Mouse (Mus musculus) spleen, embryonic (tissue): ENCODE results near the gene Figla.

Source experiments
- CTCF ChIA-PET: fragments of 350-600 bp; sonication (Branson Sonifier 250); formaldehyde crosslinking; loops from one replicate; lab custom pipeline; 2022; lab: Charles Lee

Gene Figla

GRCm38 (mm10) chr6:86028601-86029322, 12.8 kb downstream of the Figla start, which contains the start of gene Add2:
TSS of gene Add2 (plus strand) at chr6:86028681.
- CTCF ChIA-PET = no interaction called here

DNA sequence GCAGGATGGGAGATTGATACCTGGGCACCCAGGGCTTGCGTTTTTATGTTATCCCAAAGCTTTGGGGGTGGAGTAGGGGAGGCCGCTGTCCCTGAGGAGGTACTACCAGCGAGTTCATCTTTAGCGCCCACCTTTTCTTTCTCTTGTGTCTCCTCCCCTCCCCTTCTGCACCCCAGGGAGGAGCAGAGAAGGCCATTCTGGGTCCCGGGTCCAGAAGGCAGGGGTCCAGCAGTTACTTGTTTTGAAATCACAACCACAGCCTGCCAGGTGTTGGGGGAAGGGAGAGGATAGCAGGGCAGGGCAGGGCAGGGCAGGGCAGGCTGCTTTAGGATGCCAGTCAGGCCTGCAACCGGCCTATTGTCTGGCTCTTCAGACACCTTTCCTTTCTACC, 13.3 kb downstream of the Figla start:
- CTCF ChIA-PET = no interaction called here

DNA sequence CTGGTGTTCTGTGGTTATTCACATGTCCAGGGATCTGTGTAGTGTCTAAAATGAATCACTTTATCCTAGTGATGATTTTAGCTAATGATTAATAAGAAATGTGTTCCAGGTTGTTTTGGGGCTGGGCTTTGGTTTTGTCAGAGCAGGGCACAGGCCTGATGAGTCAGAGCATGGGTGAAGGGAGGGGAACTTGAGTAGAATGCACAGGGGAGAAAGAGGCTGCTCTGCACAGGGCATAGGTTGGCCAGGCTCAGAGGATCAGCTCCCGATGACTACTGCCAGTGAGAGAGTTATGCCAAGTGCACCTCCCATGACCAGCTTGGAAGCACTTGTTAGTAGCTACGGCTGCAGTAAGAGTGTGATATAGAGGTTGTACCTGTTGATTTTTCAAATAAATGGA, 15.6 kb downstream of the Figla start:
- CTCF ChIA-PET = no interaction called here

DNA sequence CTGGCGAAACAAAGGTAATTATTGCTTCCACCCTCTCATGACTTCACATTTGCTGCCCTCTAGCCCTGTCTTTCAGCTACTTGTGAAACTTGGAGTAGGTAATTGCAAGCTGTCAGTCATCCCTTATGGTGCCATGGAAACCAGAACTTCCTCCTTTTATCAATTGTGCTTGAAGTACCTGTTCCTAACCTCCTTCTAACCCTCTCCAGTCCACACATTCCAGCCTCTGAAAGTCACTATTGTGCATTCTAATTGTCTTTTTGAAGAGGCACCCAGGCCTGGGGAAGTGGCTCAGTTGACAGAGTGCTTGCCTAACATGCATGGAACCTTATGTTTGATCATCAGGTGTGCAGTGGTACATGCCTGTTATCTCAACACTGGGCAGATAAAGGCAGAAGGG, 17.7 kb downstream of the Figla start:
- CTCF ChIA-PET = no interaction called here

- CTCF ChIA-PET = no interaction called here
Measured at GRCm38 (mm10) chr6:86038901-86039300, 22.9 kb downstream of the Figla start.

DNA sequence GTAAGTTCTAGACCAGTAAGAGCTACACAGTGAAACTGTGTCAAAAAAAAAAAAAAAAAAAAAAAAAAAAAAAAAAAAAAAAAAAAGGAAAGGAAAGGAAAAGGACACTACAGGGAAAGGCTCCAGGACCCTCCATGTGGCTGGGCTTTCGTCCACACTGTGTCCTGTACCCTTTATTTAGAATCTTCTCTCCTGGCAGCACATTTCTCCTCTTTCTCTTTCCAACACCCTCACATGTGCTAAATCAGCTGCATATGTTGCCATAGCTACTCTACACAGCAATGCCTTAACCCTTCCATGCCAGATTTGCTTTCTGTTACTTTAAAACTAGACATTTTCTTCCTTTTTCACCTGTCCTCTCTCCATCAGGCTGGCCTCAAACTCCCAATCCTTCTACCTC, 24.2 kb downstream of the Figla start:
- CTCF ChIA-PET = no interaction called here

- CTCF ChIA-PET = no interaction called here
Measured at GRCm38 (mm10) chr6:86047510-86047909, 31.5 kb downstream of the Figla start.

GRCm38 (mm10) chr6:86048509-86048908, 32.5 kb downstream of the Figla start:
- CTCF ChIA-PET = no interaction called here

DNA sequence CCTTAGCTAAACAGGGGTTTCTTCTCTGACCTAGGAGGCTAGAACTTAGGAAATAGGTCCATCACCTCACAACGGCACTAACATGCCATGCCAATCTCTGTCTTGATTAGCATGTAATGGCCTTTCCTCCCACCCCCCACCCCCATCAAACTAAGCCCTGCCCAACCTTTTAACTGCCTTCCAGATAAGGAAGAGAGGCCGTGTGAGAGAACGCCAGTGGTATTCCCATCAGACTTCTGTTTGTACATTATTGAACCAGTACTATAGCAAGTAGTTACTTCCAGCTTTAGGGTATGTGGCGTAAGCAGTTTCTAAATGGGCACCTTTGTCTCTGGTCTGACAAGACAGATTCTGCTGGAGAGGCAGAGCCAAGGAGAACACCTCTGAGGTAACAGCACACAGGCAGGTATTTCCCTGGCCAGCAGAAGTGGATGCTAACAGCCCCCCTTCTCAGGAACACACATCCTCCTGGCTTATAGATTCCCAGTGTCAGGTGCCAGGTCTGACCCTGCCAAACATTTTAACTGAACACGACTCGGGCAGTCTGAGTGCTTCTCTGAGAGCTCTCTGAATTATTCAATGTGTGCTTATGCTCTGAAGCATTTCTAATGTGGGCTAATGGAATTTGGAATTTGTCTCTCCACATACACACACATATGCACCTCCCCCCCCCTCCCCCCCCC, 34.8 kb downstream of the Figla start:
- CTCF ChIA-PET = no interaction called here

DNA sequence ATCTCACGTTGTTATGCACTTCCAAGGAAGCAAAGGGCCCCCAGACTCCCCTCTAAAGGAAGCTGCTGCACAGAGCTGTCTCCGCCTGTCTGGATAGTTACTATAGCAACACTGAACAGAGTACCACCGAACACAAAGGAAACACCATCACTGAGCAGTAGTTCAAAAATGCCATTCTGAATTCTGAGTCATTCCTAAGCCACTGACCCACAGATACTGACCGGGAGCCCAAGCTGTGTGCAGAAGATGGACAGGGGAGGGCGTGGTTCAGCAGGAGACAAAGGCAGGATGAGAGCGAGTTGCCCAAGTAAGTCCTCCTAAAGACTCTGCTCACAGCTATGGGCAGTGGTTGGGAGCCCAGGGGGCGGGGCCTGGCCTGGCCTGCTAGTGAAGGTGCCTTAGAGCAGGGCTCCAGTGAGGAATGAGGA, 36.1 kb downstream of the Figla start:
- CTCF ChIA-PET = no interaction called here

DNA sequence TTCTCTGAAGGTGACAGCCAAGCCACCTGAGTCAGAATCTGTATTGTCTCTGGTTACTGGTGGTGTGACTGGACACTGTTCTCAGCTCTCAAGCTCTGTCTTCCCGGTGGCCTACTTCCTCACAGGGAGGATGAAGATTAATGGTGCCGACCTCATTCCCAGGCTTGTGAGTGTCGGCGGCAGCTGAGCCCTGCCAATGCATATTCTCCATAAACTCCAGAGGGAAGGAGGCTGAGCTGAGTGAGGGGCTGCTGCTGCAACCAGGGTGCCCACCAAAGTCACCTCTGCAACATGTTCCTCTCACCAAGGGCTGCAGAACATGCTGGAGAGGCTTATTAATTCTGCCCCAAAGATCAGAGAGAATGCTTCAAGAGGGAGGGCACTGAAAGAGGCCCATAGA, 36.6 kb downstream of the Figla start:
- CTCF ChIA-PET = no interaction called here

GRCm38 (mm10) chr6:86053099-86053498, 37.1 kb downstream of the Figla start:
- CTCF ChIA-PET = no interaction called here

- CTCF ChIA-PET = no interaction called here
Measured at GRCm38 (mm10) chr6:86053594-86053993, 37.6 kb downstream of the Figla start.

DNA sequence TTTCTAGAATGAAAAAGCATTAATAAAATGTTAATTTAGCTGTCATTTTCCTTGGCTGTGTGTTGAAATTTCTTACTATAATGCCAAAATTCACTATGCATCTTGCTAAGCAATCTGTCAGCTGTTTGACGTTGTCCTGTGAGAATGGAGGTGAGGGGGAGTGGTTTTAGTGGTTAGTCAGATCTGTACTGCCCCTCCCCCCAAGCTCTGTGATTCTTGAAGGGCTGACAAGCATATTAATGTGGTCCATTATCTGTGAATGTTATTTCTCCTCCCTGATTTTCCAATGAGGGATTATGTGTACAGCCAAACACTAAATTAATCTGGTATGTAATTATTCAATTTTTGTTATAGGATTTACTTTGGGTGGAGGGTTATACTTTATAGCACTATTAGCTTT, 42.5 kb downstream of the Figla start:
- CTCF ChIA-PET = no interaction called here

DNA sequence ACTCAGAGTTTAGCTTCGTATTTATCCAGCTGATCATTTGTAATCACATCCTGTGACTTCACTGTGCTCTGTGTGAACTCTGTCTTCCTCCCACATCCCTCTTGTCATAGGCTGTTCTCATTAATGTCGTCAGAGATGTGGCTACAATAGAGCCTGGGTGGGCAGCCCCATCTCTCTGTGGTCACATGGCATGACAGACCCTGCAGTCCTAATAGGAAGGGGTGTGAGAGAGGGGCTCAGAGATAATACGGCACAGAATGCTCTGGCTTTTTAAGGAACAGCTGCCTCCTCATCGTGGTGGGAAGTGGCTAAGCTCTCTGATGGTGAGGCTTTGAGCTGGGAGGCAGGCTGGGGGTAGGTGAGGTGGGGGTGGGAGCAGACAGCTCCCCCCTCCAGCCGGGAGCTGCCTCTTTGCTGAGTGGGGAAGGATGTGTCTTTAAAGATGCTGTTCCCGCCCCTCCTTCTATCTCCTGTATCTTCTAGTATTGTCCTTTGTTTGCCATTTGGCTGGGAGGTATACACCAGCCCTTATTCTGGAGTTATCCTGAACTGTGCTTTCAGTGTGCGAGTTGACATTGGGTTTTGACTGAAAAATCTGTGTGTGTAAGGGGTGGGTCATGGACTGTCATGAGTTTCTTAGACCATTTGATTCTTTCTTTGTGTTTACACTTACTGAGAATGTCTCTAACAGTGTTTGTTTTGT, 43.3 kb downstream of the Figla start:
- CTCF ChIA-PET = no interaction called here

GRCm38 (mm10) chr6:86060170-86060569, 44.2 kb downstream of the Figla start:
- CTCF ChIA-PET = no interaction called here

DNA sequence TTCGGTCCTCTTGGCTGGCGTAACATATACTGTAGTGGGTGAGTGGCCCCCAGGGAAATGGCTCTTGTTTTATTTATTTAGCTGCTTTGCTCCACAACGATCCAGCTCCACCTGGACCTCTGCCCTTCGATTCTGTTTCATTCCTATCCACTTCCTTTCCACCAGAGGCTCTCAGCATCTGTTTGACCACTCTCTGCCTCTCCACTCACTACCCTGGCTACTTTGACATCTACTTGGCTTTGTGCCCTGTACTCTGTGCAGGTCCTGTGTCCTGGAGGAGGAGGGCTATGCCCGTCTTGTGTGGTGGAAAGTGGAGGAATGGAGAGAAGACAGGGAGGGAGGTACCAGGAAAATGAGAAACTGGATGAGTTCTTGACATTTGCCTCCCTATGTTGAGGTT, 46.3 kb downstream of the Figla start:
- CTCF ChIA-PET = no interaction called here

GRCm38 (mm10) chr6:86062684-86063083, 46.7 kb downstream of the Figla start:
- CTCF ChIA-PET = no interaction called here

DNA sequence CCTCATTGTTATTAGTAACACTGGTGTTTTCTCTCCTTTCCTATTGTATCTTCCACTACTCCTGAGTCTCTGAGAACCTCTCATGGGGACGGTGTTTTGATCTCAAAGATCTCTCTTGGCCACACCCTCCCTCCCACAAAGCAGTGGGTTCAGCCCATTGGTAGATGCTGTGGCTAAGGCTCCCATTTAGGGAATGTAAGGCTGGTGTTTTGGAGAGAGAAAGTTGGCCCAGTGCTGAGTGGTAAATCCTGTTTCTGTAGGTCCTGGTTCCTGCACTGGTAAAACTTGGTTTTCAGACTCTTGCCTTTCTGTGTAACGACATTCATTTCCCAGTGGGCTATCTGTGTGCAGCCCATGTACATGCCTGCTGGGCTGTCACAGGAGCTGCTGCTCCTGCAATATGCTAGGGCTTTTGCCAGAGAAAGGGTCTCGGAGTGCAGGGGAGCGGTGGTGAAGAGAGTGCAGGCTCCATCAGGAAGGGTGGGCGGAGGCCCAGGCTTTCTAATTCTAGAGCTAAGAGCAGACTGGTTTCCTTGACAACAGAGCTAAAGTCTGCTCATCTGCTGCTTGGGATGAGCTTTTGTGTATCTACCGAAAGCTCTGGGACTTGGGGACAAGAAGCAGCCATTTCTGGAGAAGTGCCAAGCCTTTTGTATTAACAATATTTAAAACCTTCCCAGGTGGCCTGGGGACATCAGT, 48.5 kb downstream of the Figla start:
- CTCF ChIA-PET = no interaction called here

- CTCF ChIA-PET = no interaction called here
Measured at GRCm38 (mm10) chr6:86066727-86067126, 50.8 kb downstream of the Figla start.

DNA sequence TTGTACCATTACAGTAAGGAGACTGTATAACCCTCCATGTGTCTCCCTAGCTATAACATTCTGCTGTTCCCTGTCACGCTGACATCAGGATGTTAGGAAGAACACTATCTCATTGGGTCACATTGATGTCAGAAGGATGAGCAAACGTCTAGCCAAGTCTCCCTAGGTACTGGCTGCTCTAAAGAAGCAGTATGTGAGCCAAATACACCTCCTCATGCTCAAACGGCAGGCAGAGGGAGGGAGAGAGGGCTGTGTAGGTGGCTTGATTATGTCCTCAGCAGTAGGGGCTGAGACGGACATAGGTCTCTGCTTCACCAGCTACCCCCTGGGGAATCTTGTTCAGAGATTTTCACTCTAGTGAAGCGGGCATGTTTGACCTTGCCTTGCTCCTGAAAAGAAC, 51.2 kb downstream of the Figla start:
- CTCF ChIA-PET = no interaction called here

DNA sequence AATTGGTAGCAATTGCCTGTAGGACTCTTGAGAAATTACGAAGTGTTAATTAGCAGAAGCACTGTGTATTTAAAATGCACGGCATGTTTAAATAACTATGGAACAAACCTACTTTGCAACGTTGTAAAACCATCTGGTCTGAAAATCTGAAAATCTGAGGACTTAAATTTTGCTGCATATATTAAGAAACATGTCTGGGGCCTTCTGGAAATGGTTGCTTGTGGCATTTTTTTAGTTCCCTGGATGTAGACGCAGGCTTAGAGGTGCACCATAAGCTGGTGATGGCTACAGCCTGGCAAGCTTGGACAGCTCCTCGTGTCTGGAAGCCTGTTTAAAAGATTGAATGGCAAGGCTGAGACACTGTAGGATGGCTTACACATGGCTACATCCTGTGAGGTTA, 53.0 kb downstream of the Figla start:
- CTCF ChIA-PET = no interaction called here
